9 mouse cellular contexts compared by ENCODE assay signal in the genomic region with DNA sequence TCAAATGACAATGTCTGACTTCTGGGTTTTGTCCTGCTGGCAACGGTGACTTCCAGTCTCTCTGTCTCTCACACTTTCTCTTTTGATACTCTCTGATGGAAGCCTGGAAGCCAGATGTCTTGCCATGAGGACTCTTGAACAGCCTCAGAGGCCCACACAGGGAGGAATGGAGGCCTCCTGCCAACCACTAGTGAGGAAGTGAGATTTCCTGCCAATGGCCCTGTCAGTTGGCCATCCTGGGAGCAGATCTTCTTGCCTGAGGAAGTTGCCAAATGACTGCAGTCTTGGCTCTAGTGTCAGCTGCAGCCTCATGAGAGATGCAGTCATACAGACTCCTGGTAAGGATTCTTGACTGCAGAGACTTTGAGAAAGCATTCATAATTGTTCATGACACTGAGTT.
A peak's percentile ranks its signal among the peaks of the same experiment; 100 is the strongest.
DNase-seq lines count a peak whose midpoint lies in the region; ATAC-seq and TF ChIP-seq lines count a peak whose summit lies in the region.
"Had no signal": no experiment of that assay in that cellular context is flagged by ENCODE, and none has a peak within 500 bp of the region (broad histone marks: within the 10 kb centered on the region; RNA-seq: fewer than 3 reads in every experiment).

No protein-coding gene starts in this region.

- H3K27me3 ChIP-seq in liver, embryonic 12.5 days (replicated peaks) = no peaks in the 10 kb centered on the region
- H3K27me3 ChIP-seq in intestine, postnatal 0 days (replicated peaks; ENCODE audit: control insufficient read depth, insufficient read depth, low read length) = no peaks in the 10 kb centered on the region
- H3K27me3 ChIP-seq: limb, embryonic 12.5 days; stomach, embryonic 15.5 days had no signal

- peak; percentile 25 for DNase-seq in liver
- DNase-seq in brain, embryonic 14.5 days (ENCODE audit: low read depth) = peak; percentile 68
- DNase-seq in kidney, postnatal 4 days = peak; percentile 5 to 8
- DNase-seq in ovary, postnatal 36 days (ENCODE audit: low spot score) = peak; percentile 25

- no peak for TF ChIP-seq POLR2A in brain, embryonic 14.5 days (IDR thresholded peaks at IDR 0.05; ENCODE audit: borderline replicate concordance, extremely low read depth, insufficient read depth, insufficient read length, poor library complexity, severe bottlenecking)

- no peak overlapping the region for H3K4me3 ChIP-seq in liver, embryonic 12.5 days
- no peak overlapping the region for H3K4me3 ChIP-seq in intestine, postnatal 0 days (ENCODE audit: low read depth, low read length)
- H3K4me3 ChIP-seq: limb, embryonic 12.5 days; stomach, embryonic 15.5 days had no signal

- no peak overlapping the region for H3K4me2 ChIP-seq in liver, embryonic 12.5 days
- no peak overlapping the region for H3K4me2 ChIP-seq in intestine, postnatal 0 days (replicated peaks; ENCODE audit: low read depth)
- H3K4me2 ChIP-seq: limb, embryonic 12.5 days; stomach, embryonic 15.5 days had no signal

- H3K9me3 ChIP-seq in liver, embryonic 12.5 days (replicated peaks) = no peaks in the 10 kb centered on the region
- H3K9me3 ChIP-seq in intestine, postnatal 0 days (ENCODE audit: control insufficient read depth) = no peaks in the 10 kb centered on the region
- H3K9me3 ChIP-seq: limb, embryonic 12.5 days; stomach, embryonic 15.5 days had no signal

- no peak overlapping the region for H3K27ac ChIP-seq in liver, embryonic 12.5 days
- H3K27ac ChIP-seq in intestine, postnatal 0 days (ENCODE audit: low read depth, low read length) = no peak overlapping the region
- H3K27ac ChIP-seq: limb, embryonic 12.5 days; stomach, embryonic 15.5 days had no signal

- ATAC-seq in liver, embryonic 12.5 days = no peak
- peak; percentile 99 for ATAC-seq in common myeloid progenitor, adult 5-6 weeks (replicated peaks; ENCODE audit: low read depth, poor library complexity, severe bottlenecking)
- ATAC-seq in intestine, postnatal 0 days = no peak

- H3K9ac ChIP-seq in liver, embryonic 12.5 days = no peak overlapping the region
- H3K9ac ChIP-seq in intestine, postnatal 0 days (ENCODE audit: low read depth, low read length) = no peak overlapping the region
- H3K9ac ChIP-seq: limb, embryonic 12.5 days; stomach, embryonic 15.5 days had no signal

- 23% methylated on average over 1 of the region's 1 CpGs for WGBS in liver, embryonic 12.5 days (ENCODE audit: insufficient replicate concordance)
- WGBS in intestine, postnatal 0 days = 59% methylated on average over 1 of the region's 1 CpGs

- H3K36me3 ChIP-seq in liver, embryonic 12.5 days = no peaks in the 10 kb centered on the region
- H3K36me3 ChIP-seq in intestine, postnatal 0 days (ENCODE audit: control insufficient read depth, insufficient read depth) = no peaks in the 10 kb centered on the region
- H3K36me3 ChIP-seq: limb, embryonic 12.5 days; stomach, embryonic 15.5 days had no signal

- TF ChIP-seq CTCF in brain, embryonic 14.5 days (IDR thresholded peaks at IDR 0.05; ENCODE audit: borderline replicate concordance, extremely low read depth, insufficient read depth, insufficient read length) = no peak
- TF ChIP-seq CTCF in intestine, postnatal 0 days (IDR thresholded peaks at IDR 0.05; ENCODE audit: low read depth) = no peak

- H3K4me1 ChIP-seq in liver, embryonic 12.5 days = no peaks in the 10 kb centered on the region
- no peaks in the 10 kb centered on the region for H3K4me1 ChIP-seq in intestine, postnatal 0 days (replicated peaks; ENCODE audit: control insufficient read depth, insufficient read depth, low read length)
- H3K4me1 ChIP-seq: limb, embryonic 12.5 days; stomach, embryonic 15.5 days had no signal

Comparison
In these comparisons a context has a peak if more than half of its experiments do, and no peak if none do; other contexts are left out.
1. DNase-seq: peak in every context shown above with its lines; median percentile 68 in brain, embryonic 14.5 days; 25 in liver; 25 in ovary, postnatal 36 days; 6 in kidney, postnatal 4 days.